Mouse (Mus musculus) yolk sac, embryonic 10.5 days (tissue): ENCODE measurements around the gene P2rx1.

Experiments
- DNase-seq: peaks from one replicate; pipeline ENCODE4 v3.0.0-alpha.2; 2017; ENCODE audit warnings: low spot score

P2rx1 gene

DNA sequence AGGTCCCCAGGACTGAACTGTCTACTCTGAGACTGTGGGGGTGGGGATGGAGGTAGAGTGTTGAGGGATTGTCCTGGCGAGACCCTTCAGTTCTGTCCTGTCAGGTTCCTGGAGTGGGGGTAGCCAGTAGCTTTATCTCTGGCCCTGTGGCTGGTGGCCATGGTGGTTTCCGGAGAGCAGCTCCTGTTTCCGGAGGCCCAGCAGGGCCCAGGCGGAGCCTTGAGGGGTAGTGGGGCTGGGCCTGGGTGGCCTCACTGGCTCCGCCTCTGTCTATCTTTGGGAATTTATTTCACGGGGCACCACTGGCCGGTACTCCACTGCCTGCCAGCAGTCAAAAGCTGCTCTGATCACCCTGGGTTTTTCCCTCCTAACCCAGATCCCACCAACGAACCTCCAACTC, at the start of gene P2rx1:
Gene P2rx1, plus strand, starts transcription at position 333 of the 400 bp plus-strand sequence.
- DNase-seq: peak; percentile 20

DNA sequence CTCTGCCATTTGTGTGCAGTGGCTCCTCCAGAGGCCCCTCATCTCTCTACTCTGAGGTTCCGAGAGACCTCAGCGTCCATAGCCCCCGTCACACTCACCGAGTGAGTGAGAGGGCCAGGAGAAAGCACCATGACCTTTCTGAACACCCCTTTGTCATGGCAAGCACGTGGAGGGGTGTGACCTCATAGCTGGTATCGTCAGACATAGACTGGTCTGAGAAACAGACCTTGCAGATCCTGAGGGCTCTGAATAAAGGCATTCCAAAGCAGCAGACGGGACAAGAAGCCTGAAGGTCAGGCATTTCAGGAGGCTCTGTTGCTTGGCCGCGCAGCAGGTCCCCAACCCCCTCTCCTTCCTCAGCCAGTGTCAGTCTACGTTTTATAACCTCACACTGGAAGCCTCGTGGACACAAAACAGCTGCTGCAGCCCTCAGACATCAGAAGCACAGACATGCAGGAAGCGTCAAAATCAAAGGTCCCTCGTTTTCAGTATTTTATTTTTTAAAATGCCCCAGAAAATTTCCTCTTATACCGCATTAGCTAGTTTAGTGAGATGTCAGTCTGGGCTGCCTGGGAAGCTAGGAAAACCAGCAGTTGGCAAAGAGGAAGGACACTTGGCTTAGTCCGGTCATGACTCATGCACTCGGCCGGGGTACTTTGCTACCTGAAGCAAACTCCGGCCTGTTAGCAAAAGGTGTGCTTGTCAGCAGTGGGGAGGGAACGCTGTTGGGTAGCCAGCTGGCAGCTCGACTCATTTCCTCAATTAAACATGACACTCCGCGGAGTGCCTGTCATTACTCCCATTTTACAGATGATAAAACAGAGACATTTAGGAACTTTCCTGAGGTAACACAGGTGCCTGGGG, 47.5 kb upstream of the P2rx1 start:
- DNase-seq: no peak

- DNase-seq: no peak
These were observed 46.7 kb upstream of the P2rx1 start for GRCm38 (mm10) chr11:72952226-72952625.

- no peak for DNase-seq
These were observed 46.2 kb upstream of the P2rx1 start for GRCm38 (mm10) chr11:72952697-72953096.

GRCm38 (mm10) chr11:72953116-72953439, 45.8 kb upstream of the P2rx1 start:
- no peak for DNase-seq

DNA sequence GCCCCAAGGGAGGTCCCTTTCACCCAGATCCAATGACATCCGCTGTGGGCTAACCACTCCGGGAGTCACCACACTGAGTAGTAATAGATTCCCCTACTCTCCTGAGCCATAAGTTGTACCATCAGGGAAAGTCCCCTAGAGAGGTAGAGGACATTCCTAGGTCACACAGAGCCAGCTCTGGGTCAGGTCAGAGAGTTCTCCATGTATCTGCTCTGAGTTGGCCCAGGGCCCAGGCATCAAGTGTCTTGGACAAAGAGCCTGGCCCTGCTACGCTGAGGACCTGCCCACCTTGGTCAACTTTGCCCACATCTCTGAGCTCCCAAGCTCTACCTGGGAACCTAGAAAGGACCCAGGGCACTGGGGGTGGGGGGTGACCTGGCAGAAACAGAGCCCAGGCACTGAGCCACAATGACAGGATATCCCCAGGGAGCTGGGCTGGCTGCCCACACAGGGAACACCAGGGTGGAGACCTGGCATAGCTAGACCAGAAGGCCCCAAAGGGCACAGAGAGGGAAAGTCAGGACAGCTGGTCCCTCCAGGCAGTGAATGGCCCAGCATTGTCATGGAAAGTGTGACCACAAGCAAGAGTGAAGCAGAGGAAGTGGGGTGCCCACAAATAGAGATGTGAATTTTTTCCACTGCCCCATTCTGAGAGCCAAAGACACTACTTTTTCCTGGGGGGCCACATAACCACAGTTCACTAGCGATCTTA, 45.3 kb upstream of the P2rx1 start:
- DNase-seq: no peak

DNA sequence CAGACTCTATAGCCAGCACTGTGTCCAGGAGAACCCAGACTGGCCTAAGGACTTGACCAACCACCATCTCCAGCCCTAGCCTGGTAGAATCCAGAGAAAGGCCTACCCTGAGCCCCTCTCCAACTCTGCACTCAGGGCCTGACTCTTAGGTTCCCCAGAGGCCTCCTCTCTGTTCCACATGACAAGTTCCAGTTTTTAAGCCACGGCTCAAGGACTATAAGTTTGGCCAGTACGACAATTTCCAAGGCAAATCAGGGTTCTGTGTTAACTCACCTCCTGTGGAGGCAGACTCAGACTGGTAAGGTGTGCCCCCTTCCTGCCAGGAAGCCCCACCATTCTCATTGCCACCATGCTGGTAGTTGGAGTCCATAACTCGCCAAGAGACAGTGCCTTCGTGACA, 44.7 kb upstream of the P2rx1 start:
- no peak for DNase-seq

- DNase-seq: no peak
These were observed 43.4 kb upstream of the P2rx1 start for GRCm38 (mm10) chr11:72955339-72955974.

- no peak for DNase-seq
These were observed 41.6 kb upstream of the P2rx1 start for GRCm38 (mm10) chr11:72957318-72957717.

GRCm38 (mm10) chr11:72959924-72960679, 38.8 kb upstream of the P2rx1 start:
- DNase-seq: no peak

GRCm38 (mm10) chr11:72960723-72961071, 38.2 kb upstream of the P2rx1 start:
- no peak for DNase-seq

- DNase-seq: no peak
These were observed 37.6 kb upstream of the P2rx1 start, which contains the start of gene Atp2a3 for GRCm38 (mm10) chr11:72961072-72961980. TSS of gene Atp2a3 (plus strand) at chr11:72961169.

GRCm38 (mm10) chr11:72962378-72962777, 36.5 kb upstream of the P2rx1 start:
- DNase-seq: no peak

- no peak for DNase-seq
These were observed 35.7 kb upstream of the P2rx1 start for GRCm38 (mm10) chr11:72963058-72963788.

- DNase-seq: no peak
These were observed 35.1 kb upstream of the P2rx1 start for GRCm38 (mm10) chr11:72963789-72964294.

- DNase-seq: no peak
These were observed 23.9 kb upstream of the P2rx1 start for GRCm38 (mm10) chr11:72974995-72975503.

- no peak for DNase-seq
These were observed 16.4 kb upstream of the P2rx1 start for GRCm38 (mm10) chr11:72982516-72982915.

DNA sequence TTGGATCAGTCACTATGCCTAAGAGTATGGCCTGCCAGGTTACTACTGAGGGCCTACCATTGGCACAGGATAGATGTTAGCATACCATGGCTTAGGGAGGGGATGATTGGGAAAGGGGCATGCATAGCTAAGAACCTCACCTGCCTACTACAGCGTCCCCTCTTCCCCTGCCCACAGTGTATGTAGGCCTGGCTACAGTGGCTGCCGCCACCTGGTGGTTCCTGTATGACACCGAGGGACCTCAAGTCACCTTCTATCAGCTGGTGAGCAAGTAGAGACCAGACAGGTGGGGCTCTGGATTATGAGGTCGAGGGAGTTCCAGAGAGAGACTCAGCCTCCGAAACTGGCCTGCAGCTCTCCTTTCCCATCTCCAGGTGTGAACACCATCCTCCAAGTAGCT, 15.6 kb upstream of the P2rx1 start:
- DNase-seq: no peak

- no peak for DNase-seq
These were observed 12.2 kb upstream of the P2rx1 start for GRCm38 (mm10) chr11:72986745-72987144.

DNA sequence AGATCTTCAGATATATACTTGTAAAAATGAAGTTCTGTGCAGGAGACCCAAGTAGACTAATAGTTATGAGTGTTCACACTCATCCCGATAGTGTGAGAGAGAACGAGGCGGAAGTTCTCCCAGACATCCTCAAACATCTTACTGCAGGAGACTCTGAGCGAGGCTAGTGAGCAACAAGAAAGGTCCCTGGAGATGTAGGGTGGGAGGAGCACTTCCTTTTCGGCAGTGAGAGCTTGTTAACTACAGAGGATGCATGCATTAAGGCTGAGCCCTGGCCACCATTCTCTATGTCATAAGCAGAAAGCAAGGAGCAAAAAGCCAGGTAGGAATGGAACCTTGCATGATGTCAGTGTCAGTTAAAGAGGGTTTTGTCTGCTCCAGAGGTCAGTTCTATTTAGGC, 11.7 kb upstream of the P2rx1 start:
- no peak for DNase-seq
